Mouse (Mus musculus) megakaryocyte, embryonic 14.5 days (primary cell): ENCODE data around the gene Ctse.

ENCODE experiments used
- FLI1 ChIP-seq: IDR thresholded peaks from 2 replicates; pipeline ENCODE4 v1.6.1; 2012; ENCODE audit warnings: low read length, inconsistent platforms, mixed read lengths
- GATA1 ChIP-seq: IDR thresholded peaks from 3 replicates; pipeline ENCODE4 v1.6.1; 2012; ENCODE audit warnings: mixed read lengths, low read length, inconsistent platforms, borderline replicate concordance

DNA sequence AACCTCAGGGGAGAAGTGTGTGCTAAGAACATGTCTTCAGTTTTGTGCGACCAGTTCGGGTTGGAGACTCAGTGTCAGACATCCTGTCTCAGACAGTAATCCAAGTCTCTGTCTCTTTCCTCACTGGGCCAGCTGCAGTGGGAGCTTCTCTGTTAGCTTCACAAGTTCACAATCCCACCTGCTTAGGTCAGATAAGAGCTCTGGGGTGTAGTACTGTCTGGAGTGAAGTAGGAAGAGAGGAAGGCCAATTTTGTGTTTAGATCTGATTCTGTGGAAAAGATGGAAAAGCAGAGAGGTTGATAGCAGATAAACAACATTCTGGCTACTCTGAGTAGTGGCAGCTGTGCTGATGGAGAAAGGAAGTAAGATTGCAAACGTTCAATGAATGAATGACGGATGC lies 61.5 kb downstream of the Ctse start:
- TF ChIP-seq FLI1 (no peak), GATA1 (no peak)
